Mouse (Mus musculus): ENCODE results near the gene Rapgef3.

The Rapgef3 gene

DNA sequence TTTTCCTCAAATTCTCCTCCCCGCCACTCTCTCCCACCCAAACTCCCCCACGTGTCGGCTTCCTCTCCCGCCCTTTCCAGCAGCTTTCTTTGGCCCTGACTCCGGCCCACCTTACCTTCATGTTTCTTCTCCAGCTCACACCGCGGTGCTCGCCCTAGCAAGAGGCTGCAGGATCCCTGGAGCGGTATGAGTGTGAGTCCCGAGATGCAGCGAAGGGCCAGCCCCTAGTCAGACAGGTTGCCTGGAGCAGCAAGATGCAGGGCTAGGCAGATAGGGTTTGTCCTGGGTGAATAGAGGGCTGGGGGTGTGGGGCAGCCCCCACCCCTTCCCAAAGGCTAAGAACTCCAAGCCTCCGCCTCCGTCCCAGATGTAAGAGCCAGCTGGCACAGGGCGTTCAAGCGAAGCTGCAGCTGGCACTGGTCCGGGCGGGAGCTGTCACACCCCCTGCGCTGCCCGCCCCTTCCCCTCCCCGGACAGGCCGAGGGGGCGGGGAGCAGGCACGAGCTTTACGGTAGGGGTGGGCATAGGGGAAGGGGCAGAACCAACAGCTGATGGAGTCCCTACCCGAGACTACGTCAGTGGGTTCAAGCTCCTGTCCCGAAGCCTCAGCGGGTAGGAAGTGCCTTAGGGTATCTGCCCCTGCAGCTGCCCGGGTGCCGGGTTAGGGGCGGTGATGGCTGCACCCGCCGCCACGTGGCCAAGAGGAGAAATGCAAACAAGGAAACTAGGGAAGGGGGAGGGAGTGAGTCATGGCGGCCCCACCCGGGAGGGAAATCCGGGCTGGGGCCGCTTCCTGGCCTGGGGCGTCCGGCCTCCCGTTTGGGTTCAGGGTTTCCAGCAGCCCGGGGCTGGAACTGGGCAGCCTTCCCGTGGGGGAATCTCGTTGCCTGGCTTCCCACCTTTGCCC lies at the start of gene Rapgef3:
TSS of gene Rapgef3 (minus strand) at position 693 of the 907 bp plus-strand sequence.
- peak; percentile 73 for DNase-seq (ENCODE audit: low spot score)

DNA sequence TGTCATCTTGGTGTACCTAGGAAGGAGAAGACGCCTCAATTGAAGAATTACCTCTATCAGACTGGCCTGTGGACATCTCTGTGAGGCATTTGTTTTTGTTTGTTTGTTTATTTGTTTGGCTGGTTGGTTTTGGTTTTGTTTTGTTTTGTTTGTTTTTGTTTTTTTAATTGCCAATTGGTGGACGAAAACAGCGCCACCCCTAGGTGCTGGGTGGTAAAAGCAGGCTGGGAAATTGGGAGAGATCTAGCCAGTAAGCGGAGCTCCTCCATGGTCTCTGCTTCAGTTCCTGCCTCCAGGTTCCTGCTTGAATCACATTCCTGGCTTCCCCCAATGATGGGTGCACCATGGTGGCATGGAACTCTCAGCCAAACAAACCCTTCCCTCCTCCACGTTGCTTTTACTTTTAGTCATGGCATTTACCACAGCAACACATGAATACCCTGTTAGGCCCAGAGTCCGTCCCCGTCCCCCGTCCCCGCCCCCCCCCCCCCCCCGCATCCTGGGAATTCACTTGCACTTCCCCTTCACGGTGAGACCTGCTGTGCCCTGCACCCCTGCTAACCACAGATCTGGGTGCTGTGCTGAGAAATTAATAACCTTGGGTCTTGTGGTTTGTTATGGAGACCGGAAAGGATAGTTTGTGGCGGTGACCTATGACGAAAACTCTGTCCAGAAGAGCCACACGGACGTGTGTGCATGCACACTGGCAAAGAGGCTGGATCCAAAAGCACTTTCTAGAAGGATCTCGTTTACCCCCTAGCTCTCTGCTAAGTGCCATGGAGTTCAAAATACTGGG lies 48.6 kb upstream of the Rapgef3 start:
- DNase-seq (ENCODE audit: low spot score): no peak

DNA sequence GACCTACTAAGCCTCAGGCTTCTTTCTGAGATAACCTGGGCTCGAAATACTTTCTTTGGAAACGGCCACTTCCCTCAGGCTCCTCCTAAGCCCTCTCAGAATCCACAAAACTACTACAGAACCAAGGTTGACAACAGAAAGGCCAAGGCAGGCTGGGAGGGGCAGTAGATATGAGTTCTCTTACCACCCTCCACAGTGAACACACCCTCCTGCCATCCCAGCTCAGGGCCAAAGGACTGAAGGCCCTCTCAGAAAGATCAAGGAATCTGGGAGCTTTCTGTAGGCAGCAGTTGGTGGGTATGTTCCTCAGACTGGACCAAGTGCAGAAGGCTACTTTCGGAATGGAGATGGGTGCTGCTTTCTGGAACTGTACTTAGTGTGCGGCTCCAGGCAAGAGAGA lies 47.5 kb upstream of the Rapgef3 start:
- no peak for DNase-seq (ENCODE audit: low spot score)

DNA sequence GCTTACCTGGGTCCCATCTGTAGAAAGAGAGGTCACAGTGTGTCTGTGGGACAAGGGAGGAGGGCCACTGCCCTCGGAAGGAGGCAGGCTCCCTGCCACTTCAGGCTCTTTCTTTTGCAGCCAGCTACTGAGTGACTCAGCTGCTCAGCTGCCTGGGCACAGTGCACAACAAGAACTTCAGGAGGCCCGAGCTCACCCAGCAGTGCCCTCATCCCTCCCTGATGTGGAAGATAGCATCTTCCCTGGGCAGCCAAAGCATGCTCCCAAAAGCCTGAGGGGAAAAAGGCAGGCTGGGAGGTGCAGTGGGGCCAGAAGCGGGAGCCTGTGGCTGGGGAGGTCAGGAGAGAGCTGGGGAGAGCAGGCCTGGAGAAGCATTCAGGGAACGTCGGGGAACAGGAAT lies 46.9 kb upstream of the Rapgef3 start:
- DNase-seq (ENCODE audit: low spot score): no peak

DNA sequence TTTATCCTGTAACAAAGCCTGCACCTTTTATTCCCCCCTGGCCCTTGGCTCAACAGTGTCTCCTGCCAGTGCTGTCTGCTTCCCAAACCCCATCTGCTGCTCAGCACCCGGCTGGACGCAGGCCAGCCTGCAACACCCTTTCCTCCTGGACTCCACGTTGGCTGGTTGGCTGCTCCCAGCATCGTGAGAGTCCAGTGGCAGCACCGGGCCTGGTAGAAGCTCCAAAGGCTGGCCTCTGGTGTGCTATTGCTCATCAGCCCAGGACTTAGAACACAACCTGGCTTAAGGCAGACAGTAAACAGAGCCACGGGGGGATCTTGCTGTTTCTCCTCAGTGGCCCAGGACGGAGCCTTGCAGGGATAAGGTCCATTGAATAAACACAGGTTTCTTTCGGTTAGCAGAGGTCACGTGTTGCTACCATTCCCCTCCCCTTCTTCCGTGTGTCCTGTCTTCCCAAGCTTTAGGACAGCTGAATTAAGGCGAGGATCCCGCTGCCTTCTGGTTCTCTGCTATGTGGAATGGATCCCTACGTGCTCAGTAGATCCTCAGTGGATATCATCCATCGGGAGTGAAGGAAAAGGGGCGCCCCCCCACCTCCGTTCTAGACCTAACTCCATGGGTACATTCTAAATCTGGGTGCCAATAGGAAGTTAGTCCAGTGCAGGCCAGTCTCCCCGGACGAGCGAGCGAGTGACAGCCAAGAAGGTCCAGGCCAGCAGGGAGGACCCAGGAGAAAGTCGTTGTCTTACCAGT lies 45.9 kb upstream of the Rapgef3 start:
- no peak for DNase-seq (ENCODE audit: low spot score)

DNA sequence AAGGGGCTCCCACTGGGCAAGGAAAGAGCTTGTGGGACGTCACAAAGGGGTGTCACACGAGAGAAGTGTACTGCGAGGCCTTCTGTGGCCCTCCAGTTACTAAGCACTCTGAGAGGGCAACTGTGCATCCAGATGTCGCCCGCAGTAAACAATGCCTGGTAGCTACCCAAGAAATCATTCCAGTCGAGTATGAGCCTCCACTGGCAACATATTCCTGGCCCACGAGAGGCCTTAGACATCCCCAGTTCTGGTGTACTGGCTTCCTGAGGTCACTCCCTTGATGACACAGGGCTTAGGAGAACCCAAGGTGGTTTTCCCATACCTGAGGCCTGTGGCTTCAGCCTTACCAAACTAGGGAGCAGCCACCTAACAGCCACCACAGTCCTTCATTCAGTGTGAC lies 45.1 kb upstream of the Rapgef3 start:
- no peak for DNase-seq (ENCODE audit: low spot score)

DNA sequence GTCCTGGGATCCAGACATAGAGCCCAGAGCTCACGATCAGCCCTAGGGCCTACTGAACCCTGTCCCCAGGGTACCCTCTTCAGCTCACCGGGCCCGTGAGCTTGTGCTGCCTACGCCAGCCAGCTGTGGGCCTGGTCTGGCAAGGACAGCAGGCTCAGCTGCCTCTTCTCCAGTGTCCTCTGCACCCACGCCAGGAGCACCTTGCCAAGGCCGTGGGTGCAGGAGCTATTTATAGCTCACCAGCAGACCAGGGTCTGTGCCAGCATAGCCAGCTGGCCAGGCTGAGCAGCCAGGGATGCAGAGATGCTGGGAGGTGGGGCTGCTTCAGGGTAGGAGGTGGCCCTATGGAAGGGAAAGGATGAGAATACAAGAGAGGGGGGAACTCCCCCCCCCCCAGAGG lies 44.4 kb upstream of the Rapgef3 start:
- DNase-seq (ENCODE audit: low spot score): peak; percentile 59

DNA sequence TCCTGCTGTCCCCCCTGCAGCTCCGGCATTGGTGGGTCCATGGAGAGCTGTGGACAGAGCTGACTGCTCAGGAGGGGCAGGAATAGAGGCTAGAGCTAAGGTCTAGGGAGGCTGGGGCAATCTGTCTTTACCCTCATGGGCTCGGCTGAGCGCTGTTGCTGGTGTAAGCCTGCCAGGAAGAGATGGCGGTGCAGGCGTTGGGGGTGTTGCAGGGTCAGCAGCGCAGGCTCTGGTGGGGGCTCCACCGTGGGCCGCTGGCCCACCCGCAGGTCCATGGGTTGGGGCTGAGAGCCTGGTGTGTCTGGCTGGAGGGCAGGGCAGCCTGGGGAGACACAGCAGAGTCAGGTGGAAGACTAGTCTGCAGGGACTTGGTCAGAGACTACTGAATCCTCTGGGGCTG lies 43.5 kb upstream of the Rapgef3 start:
- no peak for DNase-seq (ENCODE audit: low spot score)

DNA sequence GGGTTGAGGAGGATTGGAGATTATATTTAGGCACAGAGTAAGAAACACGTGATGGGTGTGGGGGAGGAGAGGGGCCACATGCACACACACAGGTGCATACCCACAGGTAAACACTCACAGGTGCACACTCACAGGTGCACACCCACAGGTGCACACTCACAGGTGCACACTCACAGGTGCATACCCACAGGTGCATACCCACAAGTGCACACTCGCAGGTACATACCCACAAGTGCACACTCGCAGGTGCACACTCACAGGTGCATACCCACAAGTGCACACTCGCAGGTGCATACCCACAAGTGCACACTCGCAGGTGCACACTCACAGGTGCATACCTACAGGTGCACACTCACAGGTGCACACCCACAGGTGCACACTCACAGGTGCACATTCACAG lies 42.6 kb upstream of the Rapgef3 start:
- DNase-seq (ENCODE audit: low spot score): no peak

DNA sequence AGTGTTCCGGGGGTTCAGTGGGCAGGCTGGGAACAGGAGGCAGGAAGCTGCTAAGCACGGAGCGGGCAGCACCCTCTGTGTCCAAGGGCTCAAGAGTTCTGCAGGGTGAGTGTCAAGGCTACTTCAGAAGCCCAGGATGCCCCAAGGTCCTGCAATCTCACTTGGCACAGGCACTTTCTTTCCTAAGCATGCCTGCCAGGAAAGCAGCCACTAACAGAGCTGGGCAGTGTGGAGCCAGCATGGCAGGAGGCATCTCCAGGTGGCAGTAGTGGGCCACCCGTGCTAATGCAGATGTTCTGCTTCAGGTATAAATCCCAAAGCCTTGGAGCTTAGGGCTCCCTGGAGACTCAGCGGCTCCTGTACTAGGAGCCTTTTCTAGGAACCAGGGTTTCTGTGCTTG lies 42.2 kb upstream of the Rapgef3 start:
- no peak for DNase-seq (ENCODE audit: low spot score)

DNA sequence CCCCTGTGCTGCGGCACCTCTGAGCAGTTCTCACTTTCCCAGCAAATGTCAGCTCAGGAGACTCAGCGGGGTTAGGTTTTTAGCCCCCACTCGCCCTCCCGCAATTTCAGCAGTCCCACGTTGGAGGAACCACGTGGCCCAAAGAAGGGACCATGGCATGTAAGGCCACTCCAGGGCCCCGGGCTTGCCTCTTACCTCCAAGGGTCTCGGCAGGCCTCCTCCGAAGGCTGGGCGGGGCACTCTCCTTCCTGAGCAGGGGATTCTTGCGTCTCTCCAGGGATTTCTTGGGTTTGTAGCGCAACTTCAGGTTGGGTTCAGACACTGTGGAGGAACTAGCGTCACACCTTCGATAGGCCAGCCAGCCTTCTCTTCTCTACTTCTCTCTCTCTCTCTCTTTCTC lies 41.4 kb upstream of the Rapgef3 start:
- no peak for DNase-seq (ENCODE audit: low spot score)

DNA sequence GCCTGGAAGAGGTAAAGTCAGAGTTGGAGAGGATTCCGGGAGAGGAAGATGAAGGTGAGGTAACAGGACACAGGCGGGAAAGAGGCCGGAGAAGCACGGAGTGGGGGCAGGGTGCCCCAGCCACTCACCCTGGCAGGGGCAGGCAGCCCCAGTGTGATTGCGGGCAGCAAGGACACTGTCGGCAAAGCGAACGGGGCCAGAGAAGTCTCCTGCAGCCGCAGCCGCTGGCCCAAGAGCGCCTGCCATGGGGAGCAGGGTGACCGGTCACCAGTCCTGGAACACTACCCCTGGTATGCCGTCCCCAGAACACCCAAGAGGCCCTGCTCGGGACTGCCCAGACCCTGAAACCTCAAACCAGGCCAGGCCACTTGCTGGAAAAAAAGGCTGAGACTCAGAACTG lies 40.8 kb upstream of the Rapgef3 start:
- no peak for DNase-seq (ENCODE audit: low spot score)

DNA sequence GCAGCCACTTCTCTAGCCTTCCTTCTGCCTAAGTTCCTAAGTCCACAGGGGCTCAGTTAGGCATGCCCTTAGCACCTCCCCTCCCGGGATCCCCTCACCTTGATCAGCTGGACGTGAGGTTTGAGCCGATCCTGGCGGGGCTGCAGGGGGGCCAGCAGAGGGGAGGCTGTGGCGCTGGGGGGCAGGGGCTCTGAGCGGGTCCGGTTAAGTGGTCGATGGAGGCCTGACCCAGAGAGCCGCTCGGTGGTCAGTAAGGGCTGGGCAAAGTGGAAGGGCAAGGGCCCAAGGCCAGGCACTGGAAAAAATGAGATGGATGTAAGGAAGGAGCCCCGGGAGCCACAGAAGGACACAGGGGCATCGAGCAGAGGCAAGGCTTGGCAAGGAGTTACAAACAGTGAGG lies 40.1 kb upstream of the Rapgef3 start:
- no peak for DNase-seq (ENCODE audit: low spot score)

DNA sequence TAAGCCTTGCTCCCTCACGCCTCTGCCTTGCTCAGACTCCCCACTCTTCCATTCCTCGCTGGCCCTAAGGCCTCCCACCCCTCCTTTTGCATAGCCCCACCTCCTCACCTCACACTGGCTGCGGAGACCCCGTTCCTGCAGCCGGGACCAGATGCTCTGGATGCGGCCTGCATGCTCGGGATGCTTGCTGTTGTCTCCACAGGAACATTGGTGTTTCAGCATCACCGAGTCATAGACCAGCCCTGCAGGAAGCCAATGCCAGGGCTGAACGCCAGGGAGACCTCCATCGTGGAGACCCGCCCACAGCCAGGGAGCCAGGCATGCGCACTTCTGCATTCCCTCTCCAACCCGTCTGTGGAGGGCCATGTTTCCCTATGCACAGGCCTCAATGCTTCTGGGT lies 34.8 kb upstream of the Rapgef3 start:
- no peak for DNase-seq (ENCODE audit: low spot score)

DNA sequence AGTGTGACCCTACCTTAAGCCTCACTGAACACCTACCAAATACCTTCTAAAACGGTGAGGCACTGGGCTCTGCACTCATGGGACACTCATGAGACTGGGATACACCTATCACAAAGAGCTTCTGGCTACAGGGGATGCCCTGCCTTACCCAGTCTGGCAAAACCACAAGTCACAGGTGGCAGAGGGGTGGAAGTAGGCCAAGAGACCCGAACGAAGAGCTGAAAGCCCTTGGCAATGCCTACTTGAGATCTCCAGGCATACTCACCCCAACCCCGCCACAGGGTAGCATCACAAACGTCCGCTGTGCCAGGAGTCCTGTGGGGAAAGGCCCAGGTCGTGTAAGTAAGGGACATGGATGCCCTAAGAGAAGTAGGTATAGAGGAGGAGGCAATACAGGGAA lies 34.0 kb upstream of the Rapgef3 start:
- DNase-seq (ENCODE audit: low spot score): no peak

DNA sequence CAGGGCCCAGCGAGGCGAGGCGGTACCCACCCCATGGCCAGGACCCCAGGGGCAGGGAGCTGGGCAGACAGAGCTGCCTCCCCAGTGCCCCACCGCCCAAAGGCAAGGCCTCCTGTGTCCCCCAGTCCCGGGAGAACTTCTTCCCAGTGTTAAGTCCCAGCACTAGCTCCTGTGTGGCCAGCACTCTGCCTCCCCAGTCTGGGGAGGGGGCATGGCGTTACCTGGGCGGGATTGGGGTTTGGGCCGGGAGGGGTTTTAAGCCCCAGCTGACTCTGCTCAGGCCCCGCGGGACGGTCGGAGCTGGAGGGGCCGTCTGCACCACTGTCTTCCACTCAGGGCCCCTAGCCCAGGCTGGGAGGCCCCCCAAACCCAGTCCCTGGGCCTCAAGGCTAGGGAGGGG lies 33.1 kb upstream of the Rapgef3 start:
- no peak for DNase-seq (ENCODE audit: low spot score)

DNA sequence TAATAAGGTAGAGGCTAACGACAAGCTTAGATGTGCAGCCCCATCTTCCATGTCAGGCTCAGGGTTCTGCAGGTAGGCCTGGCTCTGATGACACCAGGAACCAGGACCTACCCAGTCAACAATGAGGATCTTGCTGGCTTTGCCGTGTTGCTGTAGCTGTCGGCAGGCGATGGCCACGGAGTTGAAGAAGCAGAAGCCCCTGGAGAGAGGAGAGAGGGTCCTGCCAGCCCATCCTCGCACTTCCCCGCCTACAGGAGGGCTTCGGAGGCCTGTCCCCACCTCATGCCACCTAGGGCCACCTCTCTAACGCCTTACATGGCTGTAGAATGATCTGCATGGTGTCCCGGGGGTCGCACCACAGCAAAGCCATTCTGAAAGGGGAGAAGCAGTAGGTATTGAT lies 31.7 kb upstream of the Rapgef3 start:
- DNase-seq (ENCODE audit: low spot score): no peak

DNA sequence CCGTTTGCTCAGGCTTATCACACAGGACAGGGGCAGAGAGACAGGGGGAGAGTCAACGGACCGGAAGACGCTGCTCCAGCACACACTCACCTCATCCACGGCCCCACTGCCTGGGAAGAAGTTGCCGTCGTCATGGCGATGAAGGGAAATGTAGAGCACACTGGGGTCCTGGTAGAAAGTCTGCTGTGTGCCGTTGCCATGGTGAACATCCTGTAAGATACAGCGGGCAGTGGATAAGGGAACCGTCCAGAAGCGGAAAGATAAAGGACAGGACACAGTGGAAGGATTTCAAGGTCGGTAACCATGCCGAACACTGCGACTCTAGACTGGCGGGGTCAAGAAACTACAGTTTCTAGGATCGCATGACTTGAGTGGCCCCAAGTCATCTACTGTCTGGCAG lies 30.4 kb upstream of the Rapgef3 start:
- no peak for DNase-seq (ENCODE audit: low spot score)

DNA sequence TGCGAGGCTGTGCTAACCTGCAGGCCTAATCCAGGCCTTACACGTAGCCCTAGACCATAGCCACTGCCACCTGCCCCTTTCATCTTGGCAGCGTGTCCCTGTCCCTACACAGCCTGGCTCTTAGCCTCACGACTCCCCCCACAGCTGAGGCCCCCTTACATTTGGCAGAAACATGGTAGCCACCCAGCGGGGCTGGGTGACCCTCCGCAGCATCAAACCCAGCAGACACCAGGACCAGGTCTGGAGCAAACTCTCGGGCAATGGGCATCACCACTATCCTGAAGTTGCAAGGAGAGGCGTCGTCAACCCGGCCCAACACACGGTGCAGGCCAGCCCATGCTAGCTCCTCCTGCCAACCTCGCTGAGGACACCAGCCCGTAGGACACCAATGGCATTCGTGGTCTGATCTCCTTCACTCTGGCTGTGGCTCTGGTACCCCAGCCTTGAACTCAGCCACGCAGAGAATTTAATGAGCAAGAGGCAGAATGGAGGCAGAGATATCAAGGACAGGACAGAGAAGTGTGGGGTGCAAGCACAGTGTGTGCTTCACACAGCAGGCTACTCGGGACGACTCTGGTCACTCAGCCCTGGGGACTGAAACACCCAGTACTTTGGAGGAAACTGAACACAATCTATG lies 29.0 kb upstream of the Rapgef3 start:
- no peak for DNase-seq (ENCODE audit: low spot score)

DNA sequence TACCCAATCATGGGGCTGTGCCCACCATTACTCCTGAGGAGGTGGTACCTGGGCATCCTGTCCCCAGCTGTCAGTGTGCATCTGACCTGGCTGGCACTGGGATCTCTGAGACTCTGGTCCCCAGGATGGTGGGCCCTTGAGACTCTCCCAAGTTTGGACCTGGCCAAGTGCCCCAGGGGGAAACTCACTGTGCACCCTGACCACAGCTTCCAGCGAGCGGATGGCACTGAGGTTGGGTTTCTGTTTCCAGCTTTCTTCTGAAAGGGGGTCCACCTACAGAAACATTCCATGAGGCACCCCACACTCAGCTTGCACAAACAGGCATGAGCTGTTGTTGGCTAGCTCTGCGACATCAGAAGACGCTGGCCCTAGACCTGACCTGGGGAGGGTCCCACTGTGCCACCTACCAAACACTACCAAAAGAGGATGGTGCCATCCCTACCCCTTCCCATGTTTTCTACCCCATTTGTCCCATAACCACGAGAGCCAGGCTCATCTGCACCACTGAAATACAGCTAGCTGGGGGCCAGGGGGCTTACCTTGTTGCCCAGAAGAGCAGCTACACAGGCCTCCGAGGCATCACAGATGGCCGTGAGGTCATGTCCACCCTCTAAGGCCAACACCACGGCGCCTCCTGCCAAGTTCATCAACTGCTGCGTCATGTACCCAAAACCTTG lies 27.9 kb upstream of the Rapgef3 start:
- no peak for DNase-seq (ENCODE audit: low spot score)

DNA sequence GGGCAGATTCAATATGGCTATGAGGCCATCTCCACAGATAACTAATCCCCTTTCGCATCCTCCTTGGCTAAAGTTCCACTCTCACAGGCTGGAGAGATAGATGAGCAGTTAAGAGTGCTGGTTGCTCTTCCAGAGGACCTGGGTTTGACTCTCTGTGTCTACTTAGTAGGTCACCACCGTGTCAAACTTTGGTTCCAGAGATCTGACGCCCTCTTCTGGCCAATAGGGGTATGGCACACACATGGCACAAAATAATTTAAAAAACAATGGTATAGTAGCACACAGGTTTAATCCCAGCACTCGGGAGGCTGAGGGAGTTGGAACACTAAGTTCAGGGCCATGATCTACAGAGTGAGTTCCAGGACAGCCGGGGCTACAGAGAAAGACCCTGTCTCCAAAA lies 26.5 kb upstream of the Rapgef3 start:
- no peak for DNase-seq (ENCODE audit: low spot score)
